Mouse (Mus musculus) cerebellum, adult (tissue): ENCODE measurements at regions not wholly inside any gene's neighbourhood (a gene's known extent, or its start where the extent isn't known, plus 50 kb on each side); places are given as distances from the start of the nearest gene placed in this dataset.
A peak's percentile ranks its signal among the peaks of the same experiment; 100 is the strongest.

Source experiments
- ATAC-seq: cut with Nextera tagmentation; 2 replicates; pipeline ENCODE4 v1.9.2; 2017; ENCODE audit warnings: mild to moderate bottlenecking, moderate library complexity, mixed read lengths; ENCODE audit not compliant: insufficient number of reproducible peaks, low FRiP score, low TSS enrichment

DNA sequence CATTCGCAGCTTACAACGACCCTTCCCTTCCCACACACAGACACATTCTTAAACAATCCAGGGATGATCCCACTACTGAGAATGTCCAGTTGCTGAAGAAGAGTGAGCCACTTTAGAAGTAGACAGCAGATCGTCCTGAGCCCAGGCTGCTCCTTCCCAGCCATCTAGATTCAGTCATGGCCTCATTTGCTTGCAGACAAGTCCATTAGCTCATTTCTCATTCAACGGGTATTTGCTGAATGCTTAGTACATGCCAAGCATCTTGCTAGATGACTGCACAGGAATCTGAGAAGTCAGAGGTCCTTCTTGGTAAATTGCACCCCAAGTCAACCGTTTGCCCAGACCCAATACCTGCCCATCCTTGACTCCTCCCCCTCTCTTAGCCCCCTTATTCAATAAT, 57.8 kb downstream of the Ier5 start:
- no peak for ATAC-seq

- ATAC-seq: no peak
Observed at GRCm38 (mm10) chr1:155040939-155041371, 58.5 kb downstream of the Ier5 start.

DNA sequence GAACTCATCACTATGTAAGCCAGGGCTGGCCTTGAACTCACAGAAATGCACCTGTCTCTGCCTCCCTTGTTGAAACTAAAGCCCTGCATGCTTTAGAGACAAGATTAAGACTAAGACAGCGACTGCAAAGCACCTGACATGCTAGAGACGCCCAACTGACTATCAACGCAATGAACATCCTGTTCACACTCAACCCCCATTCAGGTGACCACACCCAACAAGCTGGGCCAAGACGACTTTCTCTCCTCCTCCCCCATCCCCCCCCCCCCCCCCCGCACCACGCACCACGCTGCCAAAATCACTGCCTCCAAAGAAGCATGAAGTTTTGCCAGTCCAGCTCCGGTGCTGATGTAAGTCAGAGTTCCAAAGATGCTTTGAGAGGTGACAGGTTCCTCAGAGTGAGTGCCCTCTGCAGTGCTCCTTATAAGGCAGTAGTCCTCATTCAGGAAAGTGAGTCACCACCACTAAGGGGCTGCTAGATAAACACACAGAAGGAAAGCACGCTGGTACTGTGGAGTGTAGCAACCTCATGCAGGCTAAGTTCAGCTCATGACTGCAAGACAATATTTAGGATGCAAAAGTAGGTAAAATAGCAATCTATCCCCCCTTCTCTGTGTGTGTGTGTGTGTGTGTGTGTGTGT, 59.2 kb downstream of the Ier5 start:
- no peak for ATAC-seq

GRCm38 (mm10) chr1:155038631-155039625, 60.5 kb downstream of the Ier5 start:
- ATAC-seq: peak; percentile 93

DNA sequence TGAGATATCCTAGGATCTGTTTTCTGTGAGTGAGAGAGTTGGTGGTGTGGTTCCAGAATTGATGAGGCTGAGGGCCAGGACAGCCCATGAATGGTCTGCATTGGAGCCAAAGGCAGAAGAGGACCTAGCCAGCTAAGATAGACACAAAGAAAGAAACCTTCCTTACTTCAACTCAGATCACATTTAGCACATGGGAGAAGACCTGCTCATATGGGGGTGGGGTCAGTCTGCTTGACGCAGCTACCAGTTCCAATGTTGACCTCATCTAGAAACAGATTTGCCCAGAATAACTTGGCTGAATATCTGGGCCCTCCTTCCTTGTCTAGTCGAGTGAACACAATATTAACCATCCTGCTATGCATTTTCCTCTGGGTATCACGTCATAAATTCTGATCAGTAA, 62.0 kb downstream of the Ier5 start:
- no peak for ATAC-seq

DNA sequence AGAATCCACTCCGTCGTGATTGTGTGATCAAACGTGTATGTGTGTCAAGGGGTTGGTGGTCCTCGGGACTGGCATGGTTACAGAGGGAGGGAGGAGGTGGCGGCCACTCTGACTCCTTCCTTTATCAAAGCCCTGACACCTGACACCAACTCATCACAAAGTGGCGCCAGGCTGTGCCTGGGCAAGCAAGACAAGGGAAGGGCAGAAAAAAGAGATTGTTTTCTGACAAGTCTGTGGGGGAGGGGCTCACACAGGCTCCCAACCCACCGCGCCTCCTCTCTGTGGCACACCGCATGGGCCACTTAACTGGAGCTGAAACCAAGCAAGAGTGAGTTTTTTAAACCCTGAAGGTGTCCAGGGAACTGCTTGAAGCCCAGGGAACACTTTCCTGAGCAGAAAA, 68.5 kb downstream of the Ier5 start:
- ATAC-seq: no peak

GRCm38 (mm10) chr1:155029195-155029879, 70.1 kb downstream of the Ier5 start:
- no peak for ATAC-seq

DNA sequence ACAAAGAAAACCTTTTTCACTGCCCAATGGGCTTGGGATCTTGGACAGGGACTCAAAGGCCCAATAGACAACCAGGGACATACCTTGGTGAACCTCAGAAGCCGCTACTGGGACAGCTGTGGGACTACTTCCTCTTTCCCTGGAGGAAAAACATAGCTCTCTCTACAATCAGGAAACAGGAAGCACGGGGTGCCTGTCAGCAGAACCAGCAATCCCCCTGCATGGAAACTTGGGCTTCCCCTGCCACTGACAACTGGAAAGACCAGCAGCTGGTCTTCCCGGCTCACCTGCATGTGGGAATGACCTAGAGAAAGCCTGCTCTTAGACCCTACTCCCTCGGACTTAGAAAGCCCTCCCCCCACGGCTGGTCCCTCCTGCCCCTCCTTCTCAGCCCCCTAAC, 70.7 kb downstream of the Ier5 start:
- no peak for ATAC-seq

GRCm38 (mm10) chr1:155028147-155028546, 71.3 kb downstream of the Ier5 start:
- no peak for ATAC-seq

DNA sequence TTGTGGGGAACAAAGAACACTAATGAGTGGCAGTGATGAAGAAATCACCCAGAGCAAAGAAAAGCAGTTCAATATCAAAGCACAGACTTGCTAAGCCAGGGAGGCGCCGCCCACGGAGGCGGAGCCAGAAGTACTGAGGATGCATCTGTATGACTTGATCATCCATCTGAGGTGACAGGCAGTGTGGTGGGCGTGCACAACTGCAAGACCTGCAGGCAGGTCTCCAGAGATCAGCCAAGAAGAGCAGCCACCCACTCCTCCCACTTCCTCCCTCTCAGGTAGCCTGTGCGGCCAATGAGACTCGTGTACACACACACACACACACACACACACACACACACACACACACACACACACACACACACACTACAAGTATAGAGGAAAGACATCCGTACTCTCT, 71.9 kb downstream of the Ier5 start:
- no peak for ATAC-seq

- peak; percentile 85 for ATAC-seq
Observed at GRCm38 (mm10) chr1:155025862-155026478, 73.5 kb downstream of the Ier5 start.

GRCm38 (mm10) chr1:155023324-155023723, 76.1 kb downstream of the Ier5 start:
- ATAC-seq: no peak

DNA sequence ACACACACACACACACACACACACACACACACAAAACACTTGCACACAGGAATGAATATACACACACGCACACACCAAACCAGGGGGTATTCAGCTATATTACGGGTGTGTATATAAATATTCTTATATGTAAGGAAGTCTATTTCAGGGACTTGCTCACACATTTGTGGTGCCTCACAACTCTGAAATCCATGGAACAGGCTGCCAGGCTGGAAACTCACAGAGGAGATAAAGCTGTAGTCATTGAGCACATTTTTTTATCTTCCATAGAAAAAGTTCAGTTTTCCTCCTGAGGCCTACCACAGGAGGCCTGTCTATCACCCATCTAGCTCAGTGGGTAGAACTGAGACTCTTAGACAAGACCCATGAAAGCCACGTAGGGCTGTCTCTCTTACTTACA, 83.8 kb downstream of the Ier5 start:
- no peak for ATAC-seq

- no peak for ATAC-seq
Observed at GRCm38 (mm10) chr1:155014944-155015343, 84.5 kb downstream of the Ier5 start.

DNA sequence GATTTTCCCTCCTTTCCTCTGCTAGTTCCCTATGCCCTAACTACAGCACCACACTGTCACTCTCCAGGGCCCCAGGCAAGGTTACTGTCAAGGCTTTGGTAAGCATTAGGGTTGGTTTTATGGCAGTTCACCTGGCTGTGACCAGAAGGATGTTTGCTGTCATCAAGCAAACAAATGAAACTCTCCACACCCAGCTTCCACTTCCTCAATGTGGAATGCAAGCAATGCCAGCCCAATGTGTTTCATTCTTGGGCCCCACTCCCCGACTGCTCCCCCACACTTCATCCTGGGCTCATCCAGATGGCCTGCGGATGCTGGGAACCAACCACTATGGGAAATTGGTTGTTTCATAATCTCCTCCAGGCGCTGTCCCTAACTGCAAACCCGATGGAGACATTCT, 85.7 kb downstream of the Ier5 start:
- ATAC-seq: no peak

- ATAC-seq: no peak
Observed at GRCm38 (mm10) chr1:155013361-155013760, 86.1 kb downstream of the Ier5 start.

DNA sequence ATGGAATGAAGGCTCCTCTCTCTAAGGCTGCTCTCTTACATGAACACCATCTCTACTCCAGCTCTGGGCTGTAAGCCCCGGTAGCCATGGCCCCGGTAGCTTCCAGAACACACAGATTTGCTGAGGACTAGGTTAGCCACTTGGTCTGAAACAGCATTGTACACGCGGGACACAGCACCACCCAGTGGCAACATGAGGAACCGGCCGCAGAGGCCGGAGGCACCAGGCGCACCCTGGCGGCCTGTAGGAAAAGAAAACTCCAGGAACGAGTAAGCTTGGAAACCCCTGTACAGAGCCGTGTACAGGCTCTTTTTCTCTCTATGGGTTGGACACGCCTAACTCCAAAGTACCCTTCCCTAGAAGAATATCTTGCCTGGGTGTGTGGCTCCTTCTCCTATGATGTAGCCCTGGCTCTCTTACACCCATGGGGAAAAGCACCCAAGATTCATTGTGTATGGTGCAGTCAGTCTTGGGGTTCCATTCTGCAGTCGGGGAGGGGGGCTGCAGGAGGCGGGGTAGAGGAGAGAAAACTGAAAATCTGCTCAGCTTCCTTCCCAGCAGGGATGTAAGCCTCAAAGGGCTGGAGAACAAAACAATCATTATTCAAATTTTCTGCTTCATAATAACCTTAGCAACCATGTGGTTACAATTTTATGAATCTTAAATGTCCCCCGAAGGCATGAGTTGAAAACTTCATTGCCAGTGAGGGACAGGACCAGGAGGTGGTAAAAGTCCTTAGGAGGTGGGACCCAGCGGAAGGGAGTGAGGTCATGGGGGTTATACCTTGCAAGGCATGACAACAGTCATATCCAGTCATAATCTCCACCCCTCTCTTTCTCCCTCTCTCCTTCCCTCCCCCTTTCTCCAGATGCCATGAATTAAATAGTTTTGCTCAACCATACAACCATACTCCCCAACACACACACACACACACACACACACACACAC, 92.6 kb downstream of the Ier5 start:
- ATAC-seq: peak; percentile 77

DNA sequence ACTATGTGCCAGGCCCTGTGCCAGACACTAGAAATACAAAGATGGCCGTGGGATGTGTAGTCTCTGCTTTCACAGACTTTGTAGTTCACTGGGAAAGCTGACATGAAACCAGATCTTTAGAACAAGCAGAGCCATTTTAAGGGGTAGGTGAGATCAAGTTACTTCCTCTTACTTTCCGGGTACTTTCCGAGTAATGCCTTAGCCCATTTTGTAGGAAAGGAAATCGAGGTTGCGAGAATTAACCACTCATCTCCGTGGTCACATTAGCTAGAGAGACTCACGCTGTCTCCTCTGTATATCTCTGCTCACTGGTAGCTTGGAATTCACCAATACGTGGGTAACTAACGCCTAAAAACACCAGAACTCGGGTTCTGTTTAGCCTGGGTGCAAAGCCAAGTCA, 93.3 kb downstream of the Ier5 start:
- ATAC-seq: no peak

DNA sequence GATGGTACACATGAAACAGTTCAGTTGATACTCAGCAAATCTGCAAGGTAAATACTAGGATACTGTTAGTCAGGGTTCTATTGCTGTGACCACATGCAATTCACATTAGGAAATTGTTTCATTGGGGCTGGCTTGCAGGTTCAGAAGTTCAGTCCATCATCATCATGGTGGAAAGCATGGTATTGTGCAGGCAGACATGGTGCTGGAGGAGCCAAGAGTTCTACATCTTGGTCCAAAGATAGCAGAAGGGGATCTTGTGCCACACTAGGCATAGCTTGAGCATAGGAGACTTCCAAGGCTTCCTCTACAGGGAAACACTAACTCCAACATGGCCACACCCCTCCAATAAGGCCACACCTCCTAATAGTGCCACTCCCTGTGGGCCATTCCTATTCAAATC, 99.1 kb downstream of the Ier5 start:
- ATAC-seq: no peak
